ENCODE assay signal across 29 mouse cellular contexts in the genomic region with DNA sequence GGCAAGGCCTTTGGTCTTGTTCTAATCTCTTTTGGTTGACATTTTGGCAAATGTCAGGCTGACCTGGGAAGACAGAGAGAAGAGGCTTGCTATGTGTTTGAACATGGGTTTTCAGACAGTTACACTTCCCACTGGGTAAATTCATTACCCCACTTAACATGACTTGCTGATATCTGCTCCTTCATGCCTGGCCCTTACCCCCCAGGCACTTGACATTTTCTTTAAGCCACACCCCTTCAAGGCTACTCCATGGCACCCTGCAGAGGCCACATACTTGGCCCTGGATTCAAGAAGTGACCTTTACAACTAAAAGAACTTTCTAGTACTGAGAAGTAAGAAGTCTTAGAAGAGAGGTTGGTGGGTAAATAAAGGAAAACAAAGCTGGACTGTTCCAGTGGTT. TPM values are rescaled to one million over a fixed set of nuclear protein-coding genes. Genes with fewer than 3 reads are reported as not detected.
DNase-seq lines count a peak whose midpoint lies in the region; ATAC-seq and TF ChIP-seq lines count a peak whose summit lies in the region.
"Had no signal": no experiment of that assay in that cellular context is flagged by ENCODE, and none has a peak within 500 bp of the region (broad histone marks: within the 10 kb centered on the region; RNA-seq: fewer than 3 reads in every experiment).

No protein-coding gene starts in this region.

- DNase-seq in adrenal gland, adult (ENCODE audit: inconsistent age in 2 of 2, low spot score in 1 of 2) = peak; percentile 53 to 85
- DNase-seq in adrenal gland, postnatal 14 days = no peak
- DNase-seq in liver = no peak
- peak; percentile 48 for DNase-seq in lung, postnatal 0 days (ENCODE audit: low spot score)
- no peak for DNase-seq in lung, postnatal 10 days
- no peak for DNase-seq in left cerebral cortex, adult 8-10 months (ENCODE audit: low spot score in 2 of 2)
- DNase-seq: cerebellum, adult 11-12 months; cerebellum, adult 8-10 months; cerebellum, postnatal 10 days; cerebellum, postnatal 36 days; embryo, embryonic 11 days; gastrocnemius, postnatal 25 days; heart, adult 18-20 months; heart, postnatal 14 days; heart, postnatal 4 days had no signal

- H3K9me3 ChIP-seq in liver, embryonic 15.5 days (replicated peaks) = no peaks in the 10 kb centered on the region
- H3K9me3 ChIP-seq in lung, postnatal 0 days (ENCODE audit: low read length) = no peaks in the 10 kb centered on the region
- H3K9me3 ChIP-seq: embryonic facial prominence, embryonic 10.5 days; embryonic facial prominence, embryonic 13.5 days; forebrain, embryonic 12.5 days; forebrain, embryonic 15.5 days; heart, embryonic 10.5 days; heart, embryonic 13.5 days had no signal

- TF ChIP-seq CTCF in lung, postnatal 0 days (IDR thresholded peaks at IDR 0.05) = no peak

- 0 out of 2 replicates have a peak, but pooled peaks have one; percentile 29 for TF ChIP-seq EP300 in lung, postnatal 0 days (IDR thresholded peaks at IDR 0.05)

- H3K27me3 ChIP-seq in liver, embryonic 15.5 days = peaks cover 23% of the 10 kb centered on the region
- H3K27me3 ChIP-seq in lung, postnatal 0 days (replicated peaks; ENCODE audit: insufficient read depth, low read length) = no peaks in the 10 kb centered on the region
- H3K27me3 ChIP-seq: embryonic facial prominence, embryonic 13.5 days; forebrain, embryonic 15.5 days; heart, embryonic 13.5 days had no signal

- H3K4me1 ChIP-seq in liver, embryonic 15.5 days (replicated peaks) = peaks cover 45% of the 10 kb centered on the region
- 0 out of 2 replicates have a peak, but pooled peaks cover 3% of the 10 kb centered on the region for H3K4me1 ChIP-seq in lung, postnatal 0 days (ENCODE audit: insufficient read depth, low read depth, low read length)
- H3K4me1 ChIP-seq: forebrain, embryonic 12.5 days had no signal

- no peak for ATAC-seq in liver, embryonic 15.5 days (ENCODE audit: insufficient read depth)
- peak; percentile 50; the same call in 1 of the 2 replicates for ATAC-seq in lung, postnatal 0 days
- ATAC-seq: activated CD4-positive, CD25-positive, alpha-beta regulatory T cell, adult 4 months; forebrain, embryonic 15.5 days; hindbrain, postnatal 0 days had no signal

- peaks cover 1% of the 10 kb centered on the region for H3K36me3 ChIP-seq in liver, embryonic 15.5 days (replicated peaks)
- no peaks in the 10 kb centered on the region for H3K36me3 ChIP-seq in lung, postnatal 0 days (ENCODE audit: insufficient read depth, low read length)
- H3K36me3 ChIP-seq: embryonic facial prominence, embryonic 10.5 days; embryonic facial prominence, embryonic 13.5 days; forebrain, embryonic 12.5 days; forebrain, embryonic 15.5 days; heart, embryonic 10.5 days; heart, embryonic 13.5 days had no signal

- no peak overlapping the region for H3K4me2 ChIP-seq in liver, embryonic 15.5 days
- no peak overlapping the region for H3K4me2 ChIP-seq in lung, postnatal 0 days (replicated peaks; ENCODE audit: low read depth, low read length)
- H3K4me2 ChIP-seq: embryonic facial prominence, embryonic 13.5 days; forebrain, embryonic 12.5 days; forebrain, embryonic 15.5 days; heart, embryonic 13.5 days; hindbrain, embryonic 14.5 days had no signal

- no peak overlapping the region for H3K9ac ChIP-seq in liver, embryonic 15.5 days
- no peak overlapping the region for H3K9ac ChIP-seq in lung, postnatal 0 days (replicated peaks; ENCODE audit: low read depth)
- H3K9ac ChIP-seq: embryonic facial prominence, embryonic 13.5 days; forebrain, embryonic 12.5 days; forebrain, embryonic 15.5 days; heart, embryonic 13.5 days; hindbrain, embryonic 14.5 days had no signal

- H3K4me3 ChIP-seq in liver, embryonic 15.5 days (replicated peaks) = no peak overlapping the region
- no peak overlapping the region for H3K4me3 ChIP-seq in lung, postnatal 0 days (ENCODE audit: low read depth, low read length)
- H3K4me3 ChIP-seq: embryonic facial prominence, embryonic 10.5 days; embryonic facial prominence, embryonic 13.5 days; erythroblast, embryonic 14.5 days; forebrain, embryonic 12.5 days; forebrain, embryonic 15.5 days; heart, embryonic 10.5 days; heart, embryonic 13.5 days had no signal

- H3K27ac ChIP-seq in liver, embryonic 15.5 days (replicated peaks) = 0 out of 2 replicates have a peak overlapping the region, but pooled peaks have one; percentile 6
- 0 out of 2 replicates have a peak overlapping the region, but pooled peaks have one; percentile 14 for H3K27ac ChIP-seq in lung, postnatal 0 days (ENCODE audit: low read length)
- H3K27ac ChIP-seq: embryonic facial prominence, embryonic 10.5 days; embryonic facial prominence, embryonic 13.5 days; forebrain, embryonic 12.5 days; forebrain, embryonic 15.5 days; heart, embryonic 10.5 days; heart, embryonic 13.5 days; hindbrain, embryonic 14.5 days; hindbrain, postnatal 0 days had no signal

RNA-seq across cellular contexts. Expression of gene BC017158, which starts 9.9 kb away (rescaled TPM):
- total RNA-seq in adrenal gland, postnatal 14 days (2021) = 25.9 and 26.3 TPM in 2 replicates
- polyA plus RNA-seq in liver, embryonic 15.5 days (2015; fragmentation: Nextera tagmentation; extraction: Ambion mirVana) = 20.3 and 22.0 TPM in 2 replicates
- 15.7 and 16.7 TPM in 2 replicates for polyA plus RNA-seq in lung, postnatal 0 days (2015; fragmentation: Nextera tagmentation; extraction: Ambion mirVana)
- 10 to 100 TPM; 25.7 to 29.4 (median 28.9) TPM for total RNA-seq in left cerebral cortex, adult 8-10 months (2022)

RNA-seq across cellular contexts. Expression of gene Slc5a2, which starts 42.4 kb away (rescaled TPM):
- not detected in 2 replicates for total RNA-seq in adrenal gland, postnatal 14 days (2021)
- polyA plus RNA-seq in liver, embryonic 15.5 days (2015; fragmentation: Nextera tagmentation; extraction: Ambion mirVana) = 1.4 and 2.1 TPM in 2 replicates
- 0.08 and 0.23 TPM in 2 replicates for polyA plus RNA-seq in lung, postnatal 0 days (2015; fragmentation: Nextera tagmentation; extraction: Ambion mirVana)
- total RNA-seq in left cerebral cortex, adult 8-10 months (2022) = not detected
- total RNA-seq: gastrocnemius, adult 8-10 months; gastrocnemius, postnatal 25 days; heart, adult 18-20 months; heart, postnatal 14 days; heart, postnatal 4 days; hindbrain, postnatal 0 days had no signal
- polyA plus RNA-seq: activated CD4-positive, CD25-positive, alpha-beta regulatory T cell, adult 4 months; cortical plate, adult 2 months; forebrain, embryonic 12.5 days; forebrain, embryonic 15.5 days; heart, embryonic 13.5 days; hindbrain, embryonic 11.5 days; hindbrain, embryonic 14.5 days had no signal

Comparison
In these comparisons a context has a peak if more than half of its experiments do, and no peak if none do; other contexts are left out.
1. DNase-seq: peak in adrenal gland, adult (2 of 2) and lung, postnatal 0 days (single experiment); none in adrenal gland, postnatal 14 days (single experiment), liver (single experiment), lung, postnatal 10 days (single experiment) and left cerebral cortex, adult 8-10 months (0 of 2).